Mouse (Mus musculus) CH12.LX (cell line): ENCODE measurements around the gene Cul4b. TPM values are rescaled to one million over a fixed set of nuclear protein-coding genes. Genes with fewer than 3 reads are reported as not detected.

Experiments
- DNase-seq: peaks from one replicate; pipeline ENCODE4 v3.0.0-alpha.2; 2013; ENCODE audit errors: extremely low read depth
- H3K27ac ChIP-seq: 2 replicates; pipeline ENCODE4 v1.5.1; 2012; ENCODE audit warnings: low read depth, mild to moderate bottlenecking, control low read depth, moderate library complexity; ENCODE audit not compliant: insufficient read depth
- H3K27me3 ChIP-seq: replicated peaks from 2 replicates; pipeline ENCODE3; 2012; ENCODE audit warnings: inconsistent platforms
- H3K36me3 ChIP-seq, 2 experiments: replicated peaks in 1 of 2; 2 replicates each; pipeline versions ENCODE3 to v1.6.1; 2012; ENCODE audit warnings: inconsistent platforms in 1 of 2, low read length in 1 of 2, mild to moderate bottlenecking in 1 of 2, mixed read lengths in 1 of 2, moderate library complexity in 1 of 2; ENCODE audit not compliant: control insufficient read depth in 1 of 2, insufficient read depth in 1 of 2
- H3K4me1 ChIP-seq, 2 experiments: 2 replicates each; pipeline ENCODE4 v1.6.1; 2012; ENCODE audit warnings: inconsistent platforms in 1 of 2, moderate library complexity in 1 of 2; ENCODE audit not compliant: insufficient read depth in 2 of 2, control insufficient read depth in 1 of 2
- H3K4me2 ChIP-seq: 2 replicates; pipeline ENCODE4 v1.6.1; 2012; ENCODE audit warnings: low read depth, mild to moderate bottlenecking, control low read depth; ENCODE audit not compliant: poor library complexity, insufficient read depth, severe bottlenecking
- H3K4me3 ChIP-seq, 3 experiments: fragments of 150-350 bp in 1 of 3; sonication (generic) in 1 of 3; replicated peaks in 1 of 3; 2 replicates each; pipeline versions ENCODE3 to v1.5.1; 2011 to 2012; ENCODE audit warnings: low read depth in 2 of 3, low read length in 2 of 3, mild to moderate bottlenecking in 2 of 3, moderate library complexity in 2 of 3, control low read depth in 1 of 3, improper control_type of control experiment in 1 of 3, inconsistent platforms in 1 of 3, mixed read lengths in 1 of 3; ENCODE audit not compliant: poor library complexity in 1 of 3
- H3K79me2 ChIP-seq: replicated peaks from 2 replicates; pipeline ENCODE4 v1.6.1; 2012; ENCODE audit warnings: mild to moderate bottlenecking, moderate library complexity; ENCODE audit not compliant: control insufficient read depth, poor library complexity, insufficient read depth, severe bottlenecking; ENCODE audit errors: extremely low read depth
- H3K9ac ChIP-seq: 2 replicates; pipeline ENCODE4 v1.6.1; 2012; ENCODE audit warnings: low read depth, mild to moderate bottlenecking, control low read depth, moderate library complexity; ENCODE audit not compliant: insufficient read depth
- H3K9me3 ChIP-seq: replicated peaks from 2 replicates; pipeline ENCODE3; 2012; ENCODE audit warnings: low read length, inconsistent platforms, mixed read lengths
- BHLHE40 ChIP-seq: IDR thresholded peaks from 2 replicates; pipeline ENCODE4 v1.6.1; 2011; ENCODE audit warnings: mild to moderate bottlenecking, low read depth, low read length, improper control_type of control experiment
- CHD1 ChIP-seq: IDR thresholded peaks from 2 replicates; pipeline ENCODE4 v1.6.1; 2012; ENCODE audit warnings: low read depth, low read length, improper control_type of control experiment, inconsistent platforms
- CHD2 ChIP-seq: IDR thresholded peaks from 2 replicates; pipeline ENCODE4 v1.6.1; 2011; ENCODE audit warnings: low read length, improper control_type of control experiment
- CTCF ChIP-seq, 2 experiments: IDR thresholded peaks in 1 of 2; conservative IDR thresholded peaks in 1 of 2; 2 replicates each; pipeline ENCODE4 v1.5.1; 2011 to 2012; ENCODE audit warnings: low read depth in 2 of 2, low read length in 2 of 2, improper control_type of control experiment in 1 of 2, inconsistent platforms in 1 of 2, mild to moderate bottlenecking in 1 of 2, moderate library complexity in 1 of 2
- E2F4 ChIP-seq: IDR thresholded peaks from 2 replicates; pipeline ENCODE4 v1.6.1; 2011; ENCODE audit warnings: low read depth, low read length, improper control_type of control experiment; ENCODE audit not compliant: insufficient replicate concordance
- EP300 ChIP-seq: IDR thresholded peaks from 2 replicates; pipeline ENCODE4 v1.6.1; 2011; ENCODE audit warnings: low read length, improper control_type of control experiment
- ETS1 ChIP-seq: conservative IDR thresholded peaks from 2 replicates; pipeline ENCODE4 v1.6.1; 2012; ENCODE audit warnings: low read depth, mild to moderate bottlenecking, inconsistent platforms, low read length, improper control_type of control experiment, moderate library complexity
- GABPA ChIP-seq: IDR thresholded peaks from 2 replicates; pipeline ENCODE4 v1.6.1; 2012; ENCODE audit warnings: low read depth, low read length, improper control_type of control experiment, inconsistent platforms; ENCODE audit not compliant: insufficient replicate concordance
- HCFC1 ChIP-seq: IDR thresholded peaks from 2 replicates; pipeline ENCODE4 v1.6.1; 2012; ENCODE audit warnings: low read depth, mild to moderate bottlenecking, inconsistent platforms, low read length, improper control_type of control experiment
- JUN ChIP-seq: IDR thresholded peaks from 2 replicates; pipeline ENCODE4 v1.6.1; 2011; ENCODE audit warnings: low read depth, mild to moderate bottlenecking, low read length, improper control_type of control experiment, moderate library complexity; ENCODE audit not compliant: insufficient read depth
- KAT2A ChIP-seq: IDR thresholded peaks from 2 replicates; pipeline ENCODE4 v1.6.1; 2012; ENCODE audit warnings: low read length, improper control_type of control experiment, inconsistent platforms; ENCODE audit not compliant: insufficient replicate concordance
- MAFK ChIP-seq: IDR thresholded peaks from 2 replicates; pipeline ENCODE4 v1.6.1; 2011; ENCODE audit warnings: low read length, improper control_type of control experiment; ENCODE audit not compliant: insufficient replicate concordance
- MAX ChIP-seq: IDR thresholded peaks from 2 replicates; pipeline ENCODE4 v1.6.1; 2011; ENCODE audit warnings: low read length, improper control_type of control experiment
- MAZ ChIP-seq: IDR thresholded peaks from 2 replicates; pipeline ENCODE4 v1.6.1; 2012; ENCODE audit warnings: low read depth, mild to moderate bottlenecking, inconsistent platforms, low read length, improper control_type of control experiment, moderate library complexity
- MEF2A ChIP-seq: IDR thresholded peaks from 2 replicates; pipeline ENCODE4 v1.6.1; 2014; ENCODE audit warnings: low read depth, mild to moderate bottlenecking, inconsistent platforms, low read length, improper control_type of control experiment, borderline replicate concordance
- MXI1 ChIP-seq: IDR thresholded peaks from 2 replicates; pipeline ENCODE4 v1.6.1; 2011; ENCODE audit warnings: mild to moderate bottlenecking, low read depth, low read length, improper control_type of control experiment
- MYC ChIP-seq: IDR thresholded peaks from 2 replicates; pipeline ENCODE4 v1.6.1; 2011; ENCODE audit warnings: low read depth, mild to moderate bottlenecking, improper control_type of control experiment, low read length
- NELFE ChIP-seq: IDR thresholded peaks from 2 replicates; pipeline ENCODE4 v1.6.1; 2011; ENCODE audit warnings: low read depth, low read length, improper control_type of control experiment
- NRF1 ChIP-seq: IDR thresholded peaks from 2 replicates; pipeline ENCODE4 v1.6.1; 2014; ENCODE audit warnings: low read depth, mild to moderate bottlenecking, inconsistent platforms, low read length, improper control_type of control experiment, moderate library complexity
- PAX5 ChIP-seq: IDR thresholded peaks from 2 replicates; pipeline ENCODE4 v1.6.1; 2012; ENCODE audit warnings: low read length, inconsistent platforms, mixed read lengths
- POLR2A ChIP-seq: IDR thresholded peaks from 2 replicates; pipeline ENCODE4 v1.6.1; 2011; ENCODE audit warnings: low read depth, mild to moderate bottlenecking, improper control_type of control experiment, low read length
- POLR2AphosphoS2 ChIP-seq: IDR thresholded peaks from 2 replicates; pipeline ENCODE4 v1.6.1; 2011; ENCODE audit warnings: low read depth, low read length, improper control_type of control experiment
- RAD21 ChIP-seq: IDR thresholded peaks from 2 replicates; pipeline ENCODE4 v1.6.1; 2011; ENCODE audit warnings: low read depth, mild to moderate bottlenecking, low read length, improper control_type of control experiment, moderate library complexity
- RCOR1 ChIP-seq: conservative IDR thresholded peaks from 2 replicates; pipeline ENCODE4 v1.6.1; 2012; ENCODE audit warnings: low read depth, mild to moderate bottlenecking, inconsistent platforms, low read length, improper control_type of control experiment
- SIN3A ChIP-seq: IDR thresholded peaks from 2 replicates; pipeline ENCODE4 v1.6.1; 2012; ENCODE audit warnings: low read length, improper control_type of control experiment, inconsistent platforms
- TBP ChIP-seq: conservative IDR thresholded peaks from 2 replicates; pipeline ENCODE4 v1.6.1; 2011; ENCODE audit warnings: low read depth, low read length, improper control_type of control experiment
- USF1 ChIP-seq: IDR thresholded peaks from 2 replicates; pipeline ENCODE4 v1.6.1; 2014; ENCODE audit warnings: low read depth, mild to moderate bottlenecking, inconsistent platforms, low read length, improper control_type of control experiment
- USF2 ChIP-seq: conservative IDR thresholded peaks from 2 replicates; pipeline ENCODE4 v1.6.1; 2011; ENCODE audit warnings: low read depth, low read length, improper control_type of control experiment
- ZC3H11A ChIP-seq: IDR thresholded peaks from 2 replicates; pipeline ENCODE4 v1.6.1; 2012; ENCODE audit warnings: low read depth, mild to moderate bottlenecking, inconsistent platforms, low read length, improper control_type of control experiment
- ZKSCAN1 ChIP-seq: IDR thresholded peaks from 2 replicates; pipeline ENCODE4 v1.6.1; 2012; ENCODE audit warnings: low read depth, inconsistent platforms, low read length, improper control_type of control experiment, borderline replicate concordance
- ZMIZ1 ChIP-seq: IDR thresholded peaks from 2 replicates; pipeline ENCODE4 v1.6.1; 2012; ENCODE audit warnings: low read depth, mild to moderate bottlenecking, inconsistent platforms, low read length, improper control_type of control experiment
- ZNF384 ChIP-seq: IDR thresholded peaks from 2 replicates; pipeline ENCODE4 v1.6.1; 2012; ENCODE audit warnings: low read depth, low read length, improper control_type of control experiment, inconsistent platforms
- dilution Hi-C: fragments of 300-500 bp; cut with MboI; formaldehyde crosslinking; loops from 2 replicates; pipeline ENCODE4 v1.14.3; 2020; ENCODE audit warnings: low sequenced_read_pairs; ENCODE audit not compliant: extremely low pct_unique_long_range_greater_than_20kb, extremely low pct_ligation_motif_present
- in situ Hi-C: fragments of 300-500 bp; cut with MboI; formaldehyde crosslinking; loops from 3 replicates; pipeline ENCODE4 v1.14.3; 2019; ENCODE audit warnings: low sequenced_read_pairs, low pct_ligation_motif_present, low pct_unique_long_range_greater_than_20kb, mixed read lengths
- polyA plus RNA-seq: library from polyadenylated mRNA; unstranded; fragments of >175 nt; gene quantifications from 2 replicates; pipeline ENCODE4 v1.2.1, GENCODE M21; 2012; ENCODE audit warnings: low read depth; ENCODE audit not compliant: insufficient read length
- total RNA-seq, 2 experiments: library from RNA; depleted of rRNA; stranded (reverse); fragments of 300-350 nt in 1 of 2; fragments of >200 nt in 1 of 2; gene quantifications; 2 replicates each; pipeline ENCODE4 v1.2.3; 2012 to 2014

The Cul4b gene
- total RNA-seq (2012; rRNA removed) (17.6 and 23.0 TPM in 2 replicates), total RNA-seq (2014; rRNA removed) (34.7 and 41.1 TPM in 2 replicates), polyA plus RNA-seq (31.7 and 37.6 TPM in 2 replicates)

DNA sequence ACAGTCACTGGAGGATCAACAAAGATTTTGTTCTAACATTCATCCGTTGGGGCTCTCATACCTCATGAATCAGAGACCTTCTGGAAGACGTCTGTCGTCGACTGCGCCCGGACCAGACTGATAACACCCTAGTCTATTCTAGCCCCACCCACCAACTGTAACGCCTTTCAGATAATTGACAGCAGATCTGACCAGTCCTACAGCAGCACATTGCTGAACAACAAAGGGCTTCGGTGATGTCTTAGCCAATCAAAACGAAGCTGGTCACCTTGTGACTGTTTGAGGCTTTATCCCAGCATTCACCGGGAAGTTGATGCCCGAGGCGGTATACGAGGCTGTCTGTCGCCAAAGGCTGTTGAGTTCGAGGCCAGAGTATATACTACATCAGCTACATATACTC, at the start of gene Cul4b:
Gene Cul4b (minus strand): TSS at position 119 of the 400 bp plus-strand sequence.
- in situ Hi-C loops (no loop called here), dilution Hi-C loops (no loop called here)
- H3K4me3 ChIP-seq: no peak within 1 kb of the TSS
- no peak within 1 kb of the TSS for H3K4me2 ChIP-seq
- H3K27me3 ChIP-seq: no peaks in the 10 kb centered on the region
- H3K79me2 ChIP-seq: no peaks in the 10 kb centered on the region
- H3K4me1 ChIP-seq: peaks cover 0 to under 1% of the 10 kb centered on the region in 2 experiments; a peak in 1 of 4 replicates
- no peak for DNase-seq
- no peak within 1 kb of the TSS for H3K27ac ChIP-seq
- no peak for TF ChIP-seq CHD1
- no peak for TF ChIP-seq HCFC1
- TF ChIP-seq ZMIZ1: no peak
- no peak for TF ChIP-seq E2F4
- TF ChIP-seq ZKSCAN1: no peak
- TF ChIP-seq NRF1: no peak
- no peak for TF ChIP-seq TBP
- no peak for TF ChIP-seq EP300
- no peak for TF ChIP-seq MXI1
- TF ChIP-seq CTCF (conservative IDR thresholded peaks at IDR 0.05 in 1 of 2, IDR thresholded peaks at IDR 0.05 in 1 of 2; ENCODE audit: low read depth in 2 of 2, low read length in 2 of 2): no peak
- TF ChIP-seq JUN: no peak
- no peak for TF ChIP-seq RAD21
- no peak for TF ChIP-seq NELFE
- no peak for TF ChIP-seq ETS1
- H3K9me3 ChIP-seq: no peaks in the 10 kb centered on the region
- H3K9ac ChIP-seq: no peak within 1 kb of the TSS
- no peaks in the 10 kb centered on the region for H3K36me3 ChIP-seq

DNA sequence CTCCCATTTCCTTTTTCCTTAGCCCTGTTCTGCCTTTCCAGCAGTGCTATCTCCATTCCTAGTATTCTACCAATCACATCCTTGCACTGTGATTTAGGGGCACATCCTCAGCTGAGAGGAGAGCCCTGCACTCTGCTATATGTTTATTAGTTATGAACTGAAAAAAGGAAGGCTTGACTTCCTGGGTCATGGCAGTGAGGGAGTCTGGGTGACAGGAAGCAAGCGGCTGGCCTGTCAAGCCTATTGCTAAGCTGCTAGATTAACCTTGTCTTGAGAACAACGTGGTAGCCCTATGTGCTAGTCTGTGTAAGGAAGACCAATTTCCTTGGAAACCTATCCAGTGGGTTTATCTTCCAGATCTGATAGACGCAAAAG, 25.0 kb upstream of the Cul4b start:
- Histone ChIP-seq H3K36me3 (peaks cover 0 to 3% of the 10 kb centered on the region in 2 experiments), H3K27me3 (no peaks in the 10 kb centered on the region), H3K4me1 (no peaks in the 10 kb centered on the region), H3K9ac (peak overlapping the region; percentile 97), H3K9me3 (no peaks in the 10 kb centered on the region), H3K4me2 (no peak overlapping the region), H3K79me2 (peaks cover 10% of the 10 kb centered on the region; the same call in 1 of the 2 replicates), H3K27ac (peak overlapping the region; percentile 89), H3K4me3 (peak overlapping the region; percentile 60 to 82 (median 67))
- in situ Hi-C loops: no loop called here
- dilution Hi-C loops: no loop called here
- DNase-seq: peak; percentile 52
- TF ChIP-seq CHD2: no peak
- TF ChIP-seq BHLHE40: no peak
- TF ChIP-seq POLR2A: 0 out of 2 replicates have a peak, but pooled peaks have one; percentile 18
- no peak for TF ChIP-seq ZC3H11A
- 0 out of 2 replicates have a peak, but pooled peaks have one; percentile 60 for TF ChIP-seq TBP
- TF ChIP-seq RAD21: no peak
- no peak for TF ChIP-seq KAT2A
- TF ChIP-seq USF2: no peak
- no peak for TF ChIP-seq ETS1
- TF ChIP-seq JUN: no peak
- TF ChIP-seq CHD1: no peak
- no peak for TF ChIP-seq POLR2AphosphoS2
- TF ChIP-seq MAZ: no peak
- TF ChIP-seq ZKSCAN1: no peak
- TF ChIP-seq USF1: no peak
- no peak for TF ChIP-seq ZNF384
- no peak for TF ChIP-seq MAX
- TF ChIP-seq MYC: peak; percentile 71; the same call in 1 of the 2 replicates
- no peak for TF ChIP-seq PAX5
- TF ChIP-seq NRF1: no peak
- no peak for TF ChIP-seq CTCF (conservative IDR thresholded peaks at IDR 0.05 in 1 of 2, IDR thresholded peaks at IDR 0.05 in 1 of 2; ENCODE audit: low read depth in 2 of 2, low read length in 2 of 2)
- TF ChIP-seq MEF2A: no peak
- TF ChIP-seq GABPA: no peak
- peak; percentile 66 for TF ChIP-seq SIN3A
- no peak for TF ChIP-seq MAFK
- TF ChIP-seq EP300: no peak
- no peak for TF ChIP-seq RCOR1
